Mouse (Mus musculus): ENCODE results near the gene Porcn. TPM values are rescaled to one million over a fixed set of nuclear protein-coding genes. Genes with fewer than 3 reads are reported as not detected.

Porcn gene
- 10 to 100 TPM; 68.4 to 75.2 TPM for total RNA-seq (2021)
- long read RNA-seq, partial matches to known transcripts, result 14 of 26 reads
- long read RNA-seq, other reads (novel, unspliced or antisense), result 7 of 26 reads

DNA sequence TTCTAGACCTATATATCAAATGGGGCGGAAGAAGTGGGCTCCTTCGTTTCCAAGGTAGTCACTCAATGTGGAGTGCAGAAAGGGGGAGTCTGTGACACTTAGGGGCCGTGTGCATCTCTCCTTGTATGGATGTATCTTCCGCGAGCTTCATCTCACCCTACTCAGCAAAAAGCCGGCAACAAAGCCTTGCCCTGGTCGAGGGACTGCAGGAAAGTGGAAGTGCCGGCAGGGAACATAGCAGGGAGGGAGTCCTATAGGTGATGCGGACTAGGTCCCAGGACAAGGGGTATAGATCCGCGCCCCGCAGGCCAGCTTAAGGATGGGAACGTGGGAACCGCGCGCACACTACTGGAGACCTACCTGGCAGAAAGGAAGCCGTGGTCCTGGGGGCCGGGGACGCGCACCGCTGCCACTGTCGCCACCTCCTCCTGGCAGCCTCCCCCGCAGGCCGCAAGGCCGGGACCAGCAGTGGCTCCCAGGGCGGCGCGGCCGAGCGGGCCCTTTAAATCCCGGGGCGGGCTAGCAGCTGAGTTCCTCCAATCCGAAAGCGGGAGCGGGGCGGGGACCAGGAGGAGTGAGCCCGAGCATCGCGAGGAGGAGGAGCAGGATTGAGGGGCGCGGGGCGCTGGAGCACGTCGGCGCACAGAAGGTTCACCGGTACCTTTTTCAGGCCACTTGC, at the start of gene Porcn:
Porcn (minus strand) TSS at position 511 of the 679 bp plus-strand sequence.
- DNase-seq (ENCODE audit: low spot score in 2 of 2), result peak; percentile 70 to 84

DNA sequence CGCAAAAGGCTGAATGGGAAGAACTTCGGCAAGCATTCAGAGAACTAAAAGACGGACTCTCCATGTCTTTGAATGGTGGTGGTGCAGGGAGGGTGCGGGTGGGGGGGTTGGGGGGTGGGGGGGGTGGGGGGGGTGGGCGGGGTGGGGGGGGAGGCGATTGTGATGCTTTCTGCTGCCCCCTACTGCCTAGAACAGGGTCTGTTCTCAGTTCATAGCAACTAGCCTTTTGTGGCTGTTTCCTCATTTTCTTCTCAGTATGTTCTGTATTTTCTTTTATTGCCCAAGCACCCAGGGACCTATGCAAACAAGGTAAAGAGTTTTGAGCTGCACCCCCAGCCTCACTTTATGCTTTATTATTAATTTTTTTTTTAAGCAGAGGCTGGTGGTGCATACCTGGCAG, 49.5 kb upstream of the Porcn start:
- no peak for DNase-seq (ENCODE audit: low spot score in 2 of 2)

DNA sequence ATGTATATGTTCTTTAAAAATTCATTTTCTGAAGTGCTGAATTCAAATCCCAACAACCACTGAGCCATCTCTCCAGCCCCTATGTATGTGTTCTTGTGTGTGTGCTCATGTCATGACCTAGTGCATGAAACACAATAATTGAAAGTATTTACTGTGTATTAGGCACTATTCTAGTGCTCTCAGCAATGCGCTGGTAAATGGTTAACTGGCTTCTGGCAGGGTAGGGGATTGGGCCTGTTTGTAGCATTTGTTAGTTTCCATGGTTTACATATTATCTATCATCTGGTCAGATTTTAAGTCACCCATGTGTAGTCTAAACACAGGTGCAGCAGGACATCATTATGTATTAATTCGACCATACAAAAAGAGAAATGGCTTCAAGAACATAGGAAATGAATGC, 47.4 kb upstream of the Porcn start:
- DNase-seq (ENCODE audit: low spot score in 2 of 2), result no peak

DNA sequence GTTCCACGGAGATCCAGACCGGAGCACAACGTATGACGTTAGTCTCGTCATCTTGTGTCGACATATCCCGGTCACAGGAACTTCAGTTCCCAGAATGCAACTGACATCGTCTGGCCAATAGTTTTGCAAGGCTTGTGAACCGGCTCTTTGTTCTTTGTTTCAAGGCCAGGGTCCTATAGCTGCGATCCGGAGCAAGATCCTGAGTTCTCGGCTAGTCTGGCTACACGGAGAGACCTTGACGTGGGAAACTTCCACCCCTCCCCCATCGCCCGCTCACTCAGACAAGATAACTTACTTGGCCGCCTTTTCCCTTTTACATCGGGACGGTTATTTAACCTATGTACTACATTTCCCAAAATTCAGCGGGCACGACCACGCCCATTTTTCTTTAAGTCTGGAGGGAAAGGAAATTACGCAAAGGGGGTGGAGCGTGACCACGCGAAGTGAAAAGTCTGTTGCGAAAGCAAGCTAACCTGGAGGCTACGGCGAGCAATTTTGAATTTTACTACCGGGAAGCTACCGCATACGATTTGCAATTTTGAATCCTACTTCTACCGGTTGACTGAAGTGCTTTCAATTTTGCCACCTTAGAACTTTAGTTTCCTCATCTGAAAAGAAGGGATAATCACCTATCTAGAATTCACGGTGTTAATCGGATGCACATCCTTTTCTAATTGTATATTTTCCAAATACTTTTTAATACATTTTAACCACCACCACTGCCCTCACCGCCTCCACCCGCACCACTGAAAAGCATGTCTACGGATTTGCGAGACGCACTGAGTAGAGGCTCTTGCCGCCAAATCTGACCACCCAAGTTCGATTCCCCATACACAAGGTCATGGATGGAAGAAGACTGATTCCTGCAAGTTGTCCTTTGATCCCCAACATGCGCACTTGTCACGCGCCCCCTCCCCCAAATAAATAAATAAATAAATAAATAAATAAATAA, 46.3 kb upstream of the Porcn start, which contains the start of gene Ftsj1:
Ftsj1 (minus strand) TSS at position 73 of the 952 bp plus-strand sequence.
- peak; percentile 66 to 74 for DNase-seq (ENCODE audit: low spot score in 2 of 2)

DNA sequence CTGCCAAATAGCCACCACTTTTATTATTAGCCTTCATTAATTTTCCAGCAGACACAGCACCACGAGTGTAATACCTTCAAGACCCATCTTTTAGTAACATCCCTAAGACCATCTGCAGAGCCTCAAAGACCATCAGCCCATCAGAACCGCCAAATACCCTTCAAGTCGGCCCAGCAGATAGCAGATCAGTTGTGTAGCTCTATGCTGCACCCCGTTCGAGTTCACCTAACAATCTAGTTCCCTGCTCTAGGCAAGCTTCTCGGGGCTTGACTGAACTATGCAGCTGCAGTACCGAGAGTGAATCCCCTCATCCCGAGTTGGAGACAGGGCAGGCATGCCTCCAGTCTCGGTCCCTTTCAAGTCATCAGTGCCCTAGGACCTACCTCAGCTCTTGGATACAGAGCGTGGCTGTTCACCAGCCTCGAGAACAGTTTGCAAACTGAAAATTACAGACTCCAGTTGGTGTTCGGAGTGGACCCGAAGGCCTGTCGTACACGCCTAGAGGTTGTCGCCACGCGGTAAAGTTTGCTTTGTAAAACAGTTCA, 45.5 kb upstream of the Porcn start:
- DNase-seq (ENCODE audit: low spot score in 2 of 2), result no peak

DNA sequence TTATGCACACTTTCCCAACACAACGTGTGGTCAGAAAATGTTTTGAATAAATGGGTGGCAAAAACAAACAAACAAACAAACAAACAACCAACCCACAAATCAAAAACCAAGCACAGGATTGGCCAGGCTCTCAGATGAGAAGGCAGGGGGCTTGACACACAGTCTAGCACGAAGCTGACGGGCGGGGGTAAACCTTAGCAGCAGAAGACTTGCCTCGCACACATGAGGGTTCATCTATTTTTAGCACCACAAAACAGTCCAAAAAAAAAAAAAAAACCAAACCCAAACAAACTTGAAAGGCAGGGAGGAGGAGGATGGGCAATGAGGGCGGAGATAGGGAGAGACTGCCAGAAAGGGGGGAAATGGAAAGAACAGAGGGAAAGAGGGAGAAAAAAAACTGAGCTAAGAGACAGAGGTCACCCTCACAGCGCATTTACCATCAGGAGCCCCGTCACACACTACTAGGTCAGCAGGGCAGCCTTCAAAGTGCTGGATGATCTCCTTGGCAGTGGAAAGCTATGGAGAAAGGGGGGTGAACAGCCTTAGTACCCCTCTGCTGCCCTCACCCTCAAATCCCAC, 42.3 kb upstream of the Porcn start:
- no peak for DNase-seq (ENCODE audit: low spot score in 2 of 2)

DNA sequence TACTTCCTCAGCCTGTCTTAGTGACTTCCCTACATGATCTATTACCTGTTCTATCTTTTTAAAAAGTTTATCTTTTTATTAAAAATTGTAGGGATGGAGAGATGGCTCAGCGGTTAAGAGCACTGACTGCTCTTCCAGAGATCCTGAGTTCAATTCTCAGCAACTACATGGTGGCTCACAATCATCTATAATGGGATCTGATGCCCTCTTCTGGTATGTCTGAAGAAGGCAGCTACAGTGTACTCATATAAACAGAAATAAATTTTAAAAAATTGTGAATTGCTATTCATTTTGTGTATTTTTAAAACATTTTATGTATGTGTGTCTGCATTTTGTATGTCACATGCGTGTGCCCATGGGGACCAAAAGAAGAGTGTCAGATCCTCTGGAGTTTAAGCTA, 41.4 kb upstream of the Porcn start:
- DNase-seq (ENCODE audit: low spot score in 2 of 2), result no peak

DNA sequence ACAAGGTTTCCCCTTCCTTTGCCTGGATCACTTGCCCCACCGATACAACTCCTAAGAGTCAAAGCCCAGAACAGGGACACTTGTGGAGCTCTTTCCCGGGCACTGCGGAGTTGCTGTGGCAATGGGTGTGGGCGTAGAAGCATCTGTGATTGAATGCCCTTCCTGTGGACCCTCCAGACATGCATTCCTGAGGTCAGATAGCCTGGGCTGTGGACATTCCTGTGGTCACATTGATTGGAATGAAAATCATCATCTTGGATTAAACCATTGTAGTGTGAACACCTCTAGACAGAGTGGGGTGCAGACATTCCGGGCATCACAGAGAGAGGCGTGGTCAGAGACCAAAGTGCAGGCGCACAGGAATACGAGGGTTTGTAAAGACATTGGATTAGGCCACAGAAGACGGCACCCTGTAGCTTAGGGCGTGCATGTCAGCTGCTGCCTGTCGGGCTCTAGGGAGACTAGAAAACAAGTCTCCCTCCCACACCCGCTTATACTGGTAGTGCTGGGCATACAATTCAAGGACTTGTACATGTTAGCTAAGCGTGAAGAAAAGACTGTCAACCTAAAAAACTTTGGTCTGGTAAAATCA, 32.6 kb upstream of the Porcn start:
- no peak for DNase-seq (ENCODE audit: low spot score in 2 of 2)

DNA sequence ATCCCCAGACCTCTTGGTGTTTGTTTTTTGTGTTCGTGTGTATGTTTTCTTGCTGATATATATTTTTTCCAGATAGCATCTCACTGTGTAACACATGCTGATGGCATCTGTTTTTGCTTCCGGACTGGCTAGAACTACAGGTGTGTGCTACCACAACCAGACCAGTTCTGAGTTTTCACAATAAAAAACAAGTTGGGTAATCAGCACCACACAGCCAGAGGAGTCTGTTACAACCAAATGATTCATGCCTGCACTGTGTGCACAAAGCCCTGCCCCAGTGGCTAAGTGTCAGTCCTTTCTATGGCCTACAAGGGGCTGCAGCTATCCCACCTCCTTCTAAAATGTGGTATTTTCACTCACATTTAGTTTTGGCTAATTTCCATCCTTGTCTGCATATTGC, 30.4 kb upstream of the Porcn start:
- no peak for DNase-seq (ENCODE audit: low spot score in 2 of 2)

DNA sequence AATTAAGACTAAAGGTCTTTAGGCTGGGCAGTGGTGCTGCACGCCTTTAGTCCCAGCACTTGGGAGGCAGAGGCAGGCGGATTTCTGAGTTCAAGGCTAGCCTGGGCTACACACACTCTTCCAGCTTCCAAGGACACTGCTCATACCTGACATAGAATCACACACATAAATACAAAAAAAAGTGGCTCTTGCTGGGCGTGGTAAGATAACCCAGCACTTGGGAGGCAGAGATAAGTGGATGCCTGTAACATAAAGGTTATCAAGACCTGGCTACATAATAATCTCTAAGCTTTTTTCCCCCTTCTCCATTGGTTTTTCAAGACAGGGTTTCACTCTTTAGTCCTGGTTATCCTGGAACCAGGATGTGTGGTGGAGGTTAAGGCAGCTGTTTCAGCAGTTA, 27.3 kb upstream of the Porcn start:
- DNase-seq (ENCODE audit: low spot score in 2 of 2), result no peak

DNA sequence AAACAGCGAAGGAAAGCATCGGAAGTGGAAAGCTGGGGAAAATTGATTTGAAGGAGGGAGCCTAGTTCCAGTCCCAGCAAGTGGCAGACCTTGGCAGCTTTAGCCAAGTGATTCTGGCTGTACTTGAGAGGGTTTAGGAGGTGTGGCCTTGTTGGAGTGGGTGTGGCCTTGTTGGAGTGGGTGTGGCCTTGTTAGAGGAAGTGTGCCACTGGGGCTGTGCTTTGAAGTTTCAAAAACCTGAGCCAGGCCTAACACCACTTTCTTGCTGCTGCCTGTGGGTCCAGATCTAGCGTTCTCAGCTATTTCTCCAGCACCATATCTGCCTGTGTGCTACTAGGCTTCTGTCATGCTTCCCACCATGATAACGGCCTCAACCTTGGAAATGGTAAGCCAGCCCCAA, 23.9 kb upstream of the Porcn start:
- no peak for DNase-seq (ENCODE audit: low spot score in 2 of 2)

DNA sequence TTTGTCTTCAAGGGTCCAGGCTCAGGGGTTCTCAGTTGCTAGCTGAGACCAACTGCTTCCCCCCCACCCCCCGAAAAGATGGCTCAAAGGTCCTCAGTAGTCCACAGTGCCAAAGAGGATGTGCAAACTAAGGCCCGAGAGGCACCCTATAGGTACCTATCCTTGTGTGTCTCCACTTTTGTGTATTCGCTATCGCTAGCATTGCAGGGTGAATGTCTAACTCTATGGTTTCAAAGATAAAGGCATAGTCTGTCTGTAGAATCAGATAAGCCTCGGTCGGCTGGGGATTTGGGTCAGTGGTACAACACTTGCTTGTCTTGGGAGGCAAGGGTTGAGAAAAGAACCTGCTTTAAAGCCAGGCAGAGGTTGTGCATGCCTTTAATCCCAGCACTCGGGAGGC, 17.1 kb upstream of the Porcn start:
- no peak for DNase-seq (ENCODE audit: low spot score in 2 of 2)

DNA sequence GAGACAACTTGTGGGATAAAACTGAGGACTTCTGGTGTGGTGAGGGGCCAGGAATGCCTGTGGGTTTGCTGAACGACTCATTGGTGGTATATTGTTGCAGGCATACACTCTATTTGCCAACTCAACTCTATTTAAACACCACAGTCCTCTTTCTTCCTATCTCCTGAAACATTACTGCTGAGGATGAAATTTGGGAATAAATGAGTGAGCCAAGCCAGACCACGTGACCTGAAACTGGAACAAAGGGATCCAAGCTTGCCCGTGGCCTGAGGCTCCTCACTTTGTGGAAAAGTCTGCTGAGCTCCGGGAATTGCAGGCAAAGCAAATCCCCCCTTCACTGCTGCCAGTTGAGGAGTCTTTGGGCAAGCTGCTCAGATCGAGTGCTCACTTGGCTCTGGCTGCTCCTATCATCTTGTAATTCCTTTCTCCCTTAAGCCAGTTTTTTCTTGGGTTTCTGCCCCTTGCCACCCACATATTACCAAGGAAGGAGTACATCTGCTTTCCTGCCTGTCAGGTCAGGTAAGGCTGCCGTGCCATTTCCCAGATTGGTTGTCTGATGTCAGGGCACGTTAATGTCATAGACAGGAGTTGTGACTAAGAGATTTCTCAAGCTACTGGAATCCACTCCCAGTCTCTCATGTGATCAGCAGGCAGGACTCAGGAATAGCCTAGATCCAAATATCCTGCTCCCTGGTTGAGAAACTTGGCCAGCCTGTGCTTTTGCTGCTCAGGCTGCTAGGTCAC, 16.5 kb upstream of the Porcn start:
- peak; percentile 13 to 20 for DNase-seq (ENCODE audit: low spot score in 2 of 2)

DNA sequence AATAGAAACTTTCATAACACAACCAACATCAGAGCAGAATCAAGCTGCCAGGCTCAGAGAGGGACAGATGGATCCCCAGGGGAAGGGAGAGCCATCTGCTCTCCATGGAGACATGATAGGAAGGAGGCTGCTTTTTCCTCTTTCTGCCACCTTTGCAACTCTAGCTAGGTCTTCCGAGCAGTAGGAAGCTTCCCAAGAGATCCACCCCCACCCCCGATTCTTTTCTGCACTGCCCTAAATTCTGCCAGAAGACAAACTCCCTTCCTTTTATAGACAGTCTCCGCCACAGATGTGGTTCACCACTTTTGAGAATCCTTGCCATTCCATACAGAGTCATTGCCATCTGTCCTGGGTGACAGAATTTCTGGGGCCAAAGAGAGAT, 16.0 kb upstream of the Porcn start:
- peak in 1 of 2 experiments; percentile 22 for DNase-seq (ENCODE audit: low spot score in 2 of 2)

DNA sequence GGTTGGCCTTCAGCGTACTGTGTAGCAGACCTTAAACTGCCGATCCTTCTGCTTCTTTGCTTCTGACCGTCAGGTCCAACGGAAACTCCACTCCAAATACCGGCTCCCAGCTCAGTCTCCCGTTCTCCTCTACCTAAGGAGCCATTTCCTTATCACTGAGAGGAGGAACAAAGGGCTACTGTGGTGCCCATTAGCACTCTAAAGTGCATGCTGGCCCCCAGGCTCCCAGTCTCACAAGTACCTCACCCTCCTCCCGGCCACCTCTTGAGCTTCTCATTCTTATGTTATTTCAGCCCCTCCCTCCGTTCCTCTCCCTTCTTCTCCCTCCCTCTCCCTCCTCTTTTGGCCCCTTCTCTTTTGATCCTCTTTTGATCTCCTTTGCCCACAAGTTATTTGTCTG, 13.3 kb upstream of the Porcn start:
- no peak for DNase-seq (ENCODE audit: low spot score in 2 of 2)

DNA sequence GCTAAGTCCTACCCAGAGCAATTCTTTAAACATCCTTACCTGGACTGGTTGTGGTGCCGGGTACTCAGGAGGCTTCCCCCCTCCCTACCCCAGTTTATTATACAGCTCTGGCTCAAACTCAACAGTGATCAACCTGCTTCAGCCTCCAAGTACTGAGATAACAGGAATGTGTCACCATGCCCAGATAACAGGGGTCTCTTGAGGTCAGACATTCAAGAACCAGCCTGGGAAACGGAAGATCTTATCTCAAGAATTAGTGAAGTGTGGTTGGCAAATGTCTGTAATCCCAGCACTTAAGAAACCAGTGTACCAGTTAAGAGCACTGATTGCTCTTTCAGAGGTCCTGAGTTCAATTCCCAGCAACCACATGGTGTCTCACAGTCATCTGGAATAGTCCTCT, 11.8 kb upstream of the Porcn start:
- no peak for DNase-seq (ENCODE audit: low spot score in 2 of 2)

DNA sequence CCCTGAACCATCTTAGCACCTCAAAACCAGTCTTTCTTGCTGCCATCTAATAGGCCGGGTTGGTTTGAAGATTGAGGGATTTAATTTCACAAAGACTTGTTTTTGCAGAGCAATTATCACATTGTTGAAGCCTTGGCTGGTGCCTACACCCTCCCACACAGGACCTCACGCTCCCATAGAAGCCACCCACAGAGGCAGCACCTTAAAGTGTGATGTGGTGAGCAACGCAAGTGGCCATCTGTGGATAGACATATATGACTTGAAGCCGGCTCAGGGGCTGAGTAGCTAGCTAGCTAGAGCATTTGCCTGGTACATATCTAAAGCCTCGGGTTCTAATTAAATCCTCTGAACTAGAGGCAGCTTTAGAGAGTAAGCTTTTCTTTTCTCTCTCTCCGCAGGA, 11.1 kb upstream of the Porcn start:
- DNase-seq (ENCODE audit: low spot score in 2 of 2), result no peak

DNA sequence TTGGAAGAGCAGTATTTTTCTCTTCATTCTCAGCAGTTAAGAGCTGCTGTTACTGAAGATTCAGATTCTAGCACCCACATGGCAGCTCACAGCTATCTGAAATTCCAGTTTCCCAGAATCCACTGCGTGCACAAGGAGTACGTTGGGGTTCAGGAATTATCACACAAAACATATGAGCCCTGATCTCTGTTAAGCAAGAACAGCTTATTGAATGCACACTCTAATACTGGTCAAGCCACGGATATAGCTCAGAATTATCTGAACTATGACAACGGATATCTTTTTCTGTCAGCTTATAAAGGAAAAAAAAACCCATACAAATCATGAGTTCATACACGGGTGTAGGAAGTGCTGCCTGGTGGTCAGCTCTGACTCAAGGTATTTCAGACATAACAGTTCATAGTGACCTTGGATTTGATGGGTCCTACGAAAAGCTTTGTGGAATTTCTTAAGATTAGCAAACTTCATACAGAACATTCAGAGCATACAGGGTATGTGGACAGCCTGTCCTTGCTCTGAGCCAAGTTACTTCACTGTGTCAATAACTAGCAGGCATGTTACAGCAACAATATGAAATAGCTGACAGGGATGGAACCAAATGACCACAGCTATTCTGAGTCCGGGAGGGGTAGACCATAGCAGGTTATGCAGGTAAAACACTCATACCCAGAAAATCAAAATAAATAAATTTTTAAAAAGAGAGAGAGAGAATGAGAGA, 5.3 kb upstream of the Porcn start:
- no peak for DNase-seq (ENCODE audit: low spot score in 2 of 2)

DNA sequence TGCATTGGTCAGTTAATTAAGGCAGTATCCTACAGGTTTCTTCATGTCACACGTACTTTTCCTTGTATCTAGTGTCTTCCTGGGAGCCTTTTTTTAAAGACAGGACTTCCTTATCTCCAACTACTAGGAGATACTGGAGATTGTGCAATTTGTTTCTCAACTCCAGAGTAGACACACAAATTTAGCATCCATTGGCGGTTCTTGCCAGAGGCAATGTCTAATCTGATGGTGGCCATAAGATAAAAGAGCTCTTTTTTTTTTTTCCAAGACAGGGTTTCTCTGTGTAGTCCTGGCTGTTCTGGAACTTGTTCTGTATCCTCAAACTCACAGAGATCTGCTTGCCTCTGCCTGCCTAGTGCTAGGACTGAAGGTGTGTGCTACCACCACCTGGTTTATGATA, 3.4 kb upstream of the Porcn start:
- DNase-seq (ENCODE audit: low spot score in 2 of 2), result no peak

DNA sequence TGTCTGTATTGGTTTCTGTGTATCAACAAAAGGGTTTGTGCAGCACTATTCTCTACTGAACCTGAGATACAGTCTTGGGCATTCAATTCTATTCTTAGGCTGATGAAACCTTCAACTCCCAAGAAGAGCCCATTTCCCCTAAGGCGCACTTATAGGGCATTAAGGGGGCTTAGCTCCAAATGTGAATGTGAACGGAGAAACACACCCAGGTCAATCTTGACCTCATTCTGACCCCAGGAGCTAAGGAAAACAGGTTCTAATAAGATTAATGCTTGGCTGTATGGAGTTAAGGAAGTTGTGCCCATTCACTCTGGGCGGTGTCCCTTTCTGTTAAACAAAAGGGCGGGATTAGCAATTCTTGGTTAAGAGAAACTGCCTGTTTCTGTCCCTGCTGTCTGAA, 899 bp upstream of the Porcn start:
- DNase-seq (ENCODE audit: low spot score in 2 of 2), result no peak

Measured in layer of hippocampus, postnatal 10 days (tissue).